Mouse (Mus musculus) liver, embryonic 11.5 days (tissue): ENCODE results near the gene Mapk14. TPM values are rescaled to one million over a fixed set of nuclear protein-coding genes. Genes with fewer than 3 reads are reported as not detected.
A peak's percentile ranks its signal among the peaks of the same experiment; 100 is the strongest.

Source experiments
- ATAC-seq: fragments of 200-750 bp; cut with Nextera tagmentation; replicated peaks from 2 replicates; pipeline ENCODE4 v1.8.0; 2017; ENCODE audit warnings: moderate number of reproducible peaks, mild to moderate bottlenecking, moderate TSS enrichment, moderate library complexity; ENCODE audit not compliant: low FRiP score
- DNase-seq: peaks from one replicate; pipeline ENCODE4 v3.0.0-alpha.2; 2017; ENCODE audit warnings: low spot score
- H3K27ac ChIP-seq: fragments of 300-500 bp; sonication (generic); 2 replicates; pipeline ENCODE4 v1.5.1; 2014; ENCODE audit warnings: mild to moderate bottlenecking, low read depth, low read length, control low read depth
- H3K27me3 ChIP-seq: fragments of 300-500 bp; sonication (generic); replicated peaks from 2 replicates; pipeline ENCODE4 v1.6.1; 2014; ENCODE audit warnings: low read length, mixed read lengths; ENCODE audit not compliant: control insufficient read depth, insufficient read depth
- H3K36me3 ChIP-seq: fragments of 300-500 bp; sonication (generic); 2 replicates; pipeline ENCODE4 v1.6.1; 2014; ENCODE audit warnings: mild to moderate bottlenecking, low read length, moderate library complexity, mixed read lengths; ENCODE audit not compliant: control insufficient read depth, insufficient read depth
- H3K4me1 ChIP-seq: fragments of 300-500 bp; sonication (generic); replicated peaks from 2 replicates; pipeline ENCODE4 v1.6.1; 2014; ENCODE audit warnings: low read length, mixed read lengths; ENCODE audit not compliant: control insufficient read depth, insufficient read depth
- H3K4me2 ChIP-seq: fragments of 300-500 bp; sonication (generic); 2 replicates; pipeline ENCODE4 v1.6.1; 2014; ENCODE audit warnings: mild to moderate bottlenecking, control low read depth, moderate library complexity
- H3K4me3 ChIP-seq: fragments of 300-500 bp; sonication (generic); 2 replicates; pipeline ENCODE4 v1.5.1; 2014; ENCODE audit warnings: low read depth, low read length, control low read depth
- H3K9ac ChIP-seq: fragments of 300-500 bp; sonication (generic); 2 replicates; pipeline ENCODE4 v1.6.1; 2014; ENCODE audit warnings: low read depth, low read length, control low read depth
- H3K9me3 ChIP-seq: fragments of 300-500 bp; sonication (generic); 2 replicates; pipeline ENCODE4 v1.6.1; 2016; ENCODE audit warnings: low read length, inconsistent platforms, mixed read lengths; ENCODE audit not compliant: control insufficient read depth
- WGBS: fragments of 180-500 bp; shearing (Covaris S2); extraction: QIAGEN DNeasy Blood & Tissue Kit; methylation state at CpG from one replicate; pipeline ENCODE4 v1.1.7; 2014; 5-methylcytosine and 5-hydroxymethylcytosine counted together
- polyA plus RNA-seq: library from polyadenylated mRNA; unstranded; fragments of >200 nt; fragmentation: Nextera tagmentation; extraction: Ambion mirVana; gene quantifications from 2 replicates; pipeline ENCODE4 v1.2.1, GENCODE M21; 2014

Gene Mapk14
- polyA plus RNA-seq, 1 experiment from 2014 or later = 58.5 TPM

DNA sequence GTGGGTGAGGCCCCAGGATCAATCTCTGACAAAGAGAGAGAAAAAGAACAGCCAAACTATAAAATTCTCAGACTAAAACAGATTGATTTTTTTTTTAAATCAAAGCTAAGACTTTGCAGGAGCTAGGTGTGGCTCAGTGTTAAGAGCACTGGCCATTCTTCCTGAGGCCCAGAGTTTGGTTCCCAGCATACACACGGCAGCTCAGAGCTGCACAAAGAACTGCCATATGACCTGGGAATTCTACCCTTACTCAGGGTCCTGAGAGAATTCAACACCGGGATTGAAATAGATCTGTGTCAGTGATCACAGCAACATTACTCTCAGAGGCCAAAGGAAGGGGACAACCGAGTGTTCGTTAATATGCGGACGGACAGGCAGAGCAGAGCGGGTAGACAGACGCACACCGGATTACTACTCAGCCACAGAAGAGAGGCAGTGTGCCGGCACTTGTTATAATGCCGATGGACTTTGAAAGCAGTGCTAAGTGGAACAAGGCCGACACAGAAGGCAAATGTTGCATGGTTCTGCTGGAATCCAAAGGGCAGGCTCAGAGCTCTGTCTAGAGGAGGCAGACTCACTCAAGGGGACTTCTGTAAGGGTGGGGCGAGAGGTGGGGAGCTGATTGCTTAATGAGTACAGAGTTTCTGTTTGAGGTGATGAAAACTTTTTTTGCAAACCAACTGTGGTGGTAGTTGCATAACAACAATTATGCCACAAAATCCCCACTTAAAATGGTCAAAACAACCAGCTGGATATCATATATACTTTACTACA lies 8.6 kb upstream of the Mapk14 start:
- Histone ChIP-seq H3K27me3 (no peaks in the 10 kb centered on the region), H3K9me3 (no peaks in the 10 kb centered on the region), H3K4me1 (peaks cover 7% of the 10 kb centered on the region), H3K4me2 (no peak overlapping the region), H3K36me3 (no peaks in the 10 kb centered on the region), H3K27ac (no peak overlapping the region), H3K9ac (no peak overlapping the region), H3K4me3 (no peak overlapping the region)
- DNase-seq (no peak), ATAC-seq (no peak)
- 82% methylated on average over 13 of the region's 13 CpGs for WGBS

- ATAC-seq (no peak), DNase-seq (no peak)
- WGBS = 73% methylated on average over 1 of the region's 1 CpGs
- Histone ChIP-seq H3K4me2 (no peak overlapping the region), H3K9ac (no peak overlapping the region), H3K9me3 (no peaks in the 10 kb centered on the region), H3K27ac (no peak overlapping the region), H3K36me3 (no peaks in the 10 kb centered on the region), H3K27me3 (no peaks in the 10 kb centered on the region), H3K4me3 (no peak overlapping the region), H3K4me1 (peaks cover 7% of the 10 kb centered on the region)
These were observed 7.5 kb upstream of the Mapk14 start for GRCm38 (mm10) chr17:28683601-28684000.

GRCm38 (mm10) chr17:28684631-28685030 lies 6.5 kb upstream of the Mapk14 start:
- ATAC-seq (no peak), DNase-seq (no peak)
- Histone ChIP-seq H3K4me2 (no peak overlapping the region), H3K9ac (no peak overlapping the region), H3K9me3 (no peaks in the 10 kb centered on the region), H3K27me3 (no peaks in the 10 kb centered on the region), H3K36me3 (no peaks in the 10 kb centered on the region), H3K4me1 (peaks cover 12% of the 10 kb centered on the region), H3K4me3 (no peak overlapping the region), H3K27ac (no peak overlapping the region)
- WGBS = 84% methylated on average over 19 of the region's 19 CpGs

DNA sequence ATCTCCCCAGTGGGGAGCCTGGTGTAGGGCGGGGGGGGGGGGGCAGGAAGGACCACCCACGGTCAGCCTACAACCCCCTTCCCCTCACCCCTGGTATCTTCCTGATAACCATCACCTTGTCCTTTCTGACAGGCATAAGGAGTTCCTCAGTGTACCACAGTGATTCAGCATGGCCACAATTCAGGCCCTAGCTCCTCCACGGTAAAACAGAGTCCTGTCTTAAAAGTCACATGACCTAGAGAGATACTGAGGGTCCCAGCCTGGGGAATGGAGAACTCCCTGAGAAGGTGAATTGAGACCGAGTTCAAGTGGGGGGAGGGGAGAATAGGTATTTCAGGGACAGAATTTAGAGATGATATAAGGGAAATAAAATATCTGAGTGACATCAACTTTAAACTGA lies 3.8 kb upstream of the Mapk14 start:
- H3K4me3 ChIP-seq = no peak overlapping the region
- H3K9ac ChIP-seq = no peak overlapping the region
- no peak for ATAC-seq
- H3K4me2 ChIP-seq = no peak overlapping the region
- no peaks in the 10 kb centered on the region for H3K9me3 ChIP-seq
- H3K36me3 ChIP-seq = no peaks in the 10 kb centered on the region
- 14% methylated on average over 4 of the region's 4 CpGs for WGBS
- no peak for DNase-seq
- H3K4me1 ChIP-seq = peaks cover 21% of the 10 kb centered on the region
- H3K27ac ChIP-seq = no peak overlapping the region
- H3K27me3 ChIP-seq = no peaks in the 10 kb centered on the region

- Histone ChIP-seq H3K4me2 (peak within 1 kb of the TSS; percentile 96), H3K27me3 (no peaks in the 10 kb centered on the region), H3K36me3 (no peaks in the 10 kb centered on the region), H3K4me1 (peaks cover 31% of the 10 kb centered on the region), H3K4me3 (peak within 1 kb of the TSS; percentile 97), H3K9me3 (no peaks in the 10 kb centered on the region), H3K9ac (peak within 1 kb of the TSS; percentile 73), H3K27ac (peak within 1 kb of the TSS; percentile 81)
- 9% methylated on average over 40 of the region's 40 CpGs for WGBS
- no peak for ATAC-seq
- peak; percentile 57 for DNase-seq
These were observed 1.4 kb upstream of the Mapk14 start, which contains the start of gene Slc26a8 for GRCm38 (mm10) chr17:28689586-28690283. Gene Slc26a8 (minus strand): TSS chr17:28690233.

DNA sequence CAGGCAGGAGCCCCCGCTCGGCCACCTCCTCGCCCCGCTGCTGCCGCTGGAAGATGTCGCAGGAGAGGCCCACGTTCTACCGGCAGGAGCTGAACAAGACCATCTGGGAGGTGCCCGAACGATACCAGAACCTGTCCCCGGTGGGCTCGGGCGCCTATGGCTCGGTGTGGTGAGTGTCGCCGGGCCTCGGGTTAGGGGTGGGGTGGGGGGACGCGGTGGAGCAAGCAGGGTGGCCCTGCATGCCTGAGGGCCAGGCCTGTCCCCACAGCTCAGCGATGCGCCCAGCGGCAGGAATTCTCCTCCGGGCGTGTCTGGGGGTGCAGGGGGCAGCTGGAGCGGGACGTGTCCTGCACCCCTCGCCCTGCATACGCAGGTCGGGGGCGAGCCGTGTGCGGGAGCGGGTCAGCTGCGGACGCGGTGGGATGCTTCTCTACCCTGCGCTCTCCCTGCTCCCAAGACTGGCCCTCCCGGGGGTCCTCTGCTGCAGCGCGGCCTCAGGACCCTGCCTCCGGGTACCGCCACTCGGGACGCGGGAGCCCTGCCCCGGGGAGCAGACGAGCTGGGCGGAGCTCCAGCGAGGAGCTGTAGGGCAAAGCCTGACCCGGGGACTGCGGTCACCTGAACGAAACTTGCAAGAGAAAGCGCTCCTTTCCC lies 685 bp downstream of the Mapk14 start:
- H3K9ac ChIP-seq = peak overlapping the region; percentile 85
- WGBS = under 1% methylated on average over 40 of the region's 53 CpGs
- H3K9me3 ChIP-seq = no peaks in the 10 kb centered on the region
- H3K4me3 ChIP-seq = peak overlapping the region; percentile 97
- DNase-seq (peak; percentile 73), ATAC-seq (peak; percentile 48)
- peaks cover 50% of the 10 kb centered on the region for H3K4me1 ChIP-seq
- H3K27me3 ChIP-seq = no peaks in the 10 kb centered on the region
- no peaks in the 10 kb centered on the region for H3K36me3 ChIP-seq
- H3K27ac ChIP-seq = peak overlapping the region; percentile 95
- peak overlapping the region; percentile 88 for H3K4me2 ChIP-seq

GRCm38 (mm10) chr17:28692341-28692710 lies 1.2 kb downstream of the Mapk14 start:
- Histone ChIP-seq H3K9ac (peak overlapping the region; percentile 85), H3K36me3 (no peaks in the 10 kb centered on the region), H3K27me3 (no peaks in the 10 kb centered on the region), H3K4me1 (peaks cover 52% of the 10 kb centered on the region), H3K4me3 (peak overlapping the region; percentile 97), H3K9me3 (no peaks in the 10 kb centered on the region), H3K27ac (peak overlapping the region; percentile 95), H3K4me2 (peak overlapping the region; percentile 88)
- 0 out of 2 replicates have a peak, but pooled peaks have one; percentile 19 for ATAC-seq
- DNase-seq = peak; percentile 61
- under 1% methylated on average over 18 of the region's 18 CpGs for WGBS

GRCm38 (mm10) chr17:28693086-28693485 lies 2.0 kb downstream of the Mapk14 start:
- DNase-seq (no peak), ATAC-seq (no peak)
- peaks cover 58% of the 10 kb centered on the region for H3K4me1 ChIP-seq
- no peak overlapping the region for H3K27ac ChIP-seq
- H3K4me3 ChIP-seq = peak overlapping the region; percentile 97
- 0 out of 2 replicates have a peak, but pooled peaks cover 2% of the 10 kb centered on the region for H3K36me3 ChIP-seq
- WGBS = 25% methylated on average over 3 of the region's 3 CpGs
- H3K27me3 ChIP-seq = no peaks in the 10 kb centered on the region
- peak overlapping the region; percentile 88 for H3K4me2 ChIP-seq
- peak overlapping the region; percentile 85 for H3K9ac ChIP-seq
- no peaks in the 10 kb centered on the region for H3K9me3 ChIP-seq
